Mouse (Mus musculus) megakaryocyte, embryonic 14.5 days (primary cell): ENCODE measurements around the gene C2cd4a.

Experiments
- FLI1 ChIP-seq: IDR thresholded peaks from 2 replicates; pipeline ENCODE4 v1.6.1; 2012; ENCODE audit warnings: low read length, inconsistent platforms, mixed read lengths
- GATA1 ChIP-seq: IDR thresholded peaks from 3 replicates; pipeline ENCODE4 v1.6.1; 2012; ENCODE audit warnings: mixed read lengths, low read length, inconsistent platforms, borderline replicate concordance

GRCm38 (mm10) chr9:67794668-67795067 is 37.5 kb downstream of the C2cd4a start:
- TF ChIP-seq GATA1 = no peak
- no peak for TF ChIP-seq FLI1
